Mouse (Mus musculus): ENCODE data around the gene Tecpr2. TPM values are rescaled to one million over a fixed set of nuclear protein-coding genes. Genes with fewer than 3 reads are reported as not detected.

Tecpr2 gene
- total and polyA plus RNA-seq, 3 experiments, result 3.6 to 5.2 (median 5.1) TPM

DNA sequence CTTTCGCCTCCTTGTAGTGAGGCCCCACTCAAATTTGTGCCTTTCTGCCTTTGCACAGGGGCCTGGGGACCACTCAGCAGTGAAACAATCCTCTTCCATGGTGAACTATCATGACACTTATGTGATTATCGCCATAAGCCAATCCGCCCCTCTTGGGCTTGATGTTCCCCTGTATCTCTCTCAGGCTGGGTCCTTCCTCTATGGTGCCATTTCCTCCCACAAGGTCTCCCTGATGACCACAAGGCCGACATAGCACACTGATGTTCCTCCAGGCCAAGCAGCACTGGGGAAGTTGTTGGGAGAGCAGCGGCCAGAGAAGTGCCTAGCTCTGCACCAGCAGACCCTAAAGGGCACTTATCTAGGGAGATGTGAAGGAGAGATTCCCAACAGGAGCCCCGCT lies 85.7 kb downstream of the Tecpr2 start:
- intact Hi-C loops (cut with DNase I), result no loop called here
- Histone ChIP-seq H3K4me3 (no peak overlapping the region), H3K79me2 (replicated peaks; ENCODE audit: control insufficient read depth, insufficient read depth, low read length) (peaks cover 5% of the 10 kb centered on the region; the same call in 1 of the 2 replicates), H3K27ac (peak overlapping the region; percentile 77), H3K4me1 (ENCODE audit: control insufficient read depth, insufficient read depth, low read length) (peaks cover 6% of the 10 kb centered on the region), H3K27me3 (ENCODE audit: control insufficient read depth, insufficient read depth, low read length) (no peaks in the 10 kb centered on the region), H3K9ac (ENCODE audit: low read depth, low read length) (no peak overlapping the region), H3K36me3 (ENCODE audit: control insufficient read depth, insufficient read depth, low read length) (peaks cover 4% of the 10 kb centered on the region; the same call in 1 of the 2 replicates)
- no peak for TF ChIP-seq EP300 (IDR thresholded peaks at IDR 0.05; ENCODE audit: insufficient read depth, low read depth, low read length)
- TF ChIP-seq POLR2A (IDR thresholded peaks at IDR 0.05; ENCODE audit: insufficient read depth, low read depth, low read length), result no peak
- no peak for TF ChIP-seq CTCF (IDR thresholded peaks at IDR 0.05)
- DNase-seq, result no peak
- 78% methylated on average over 6 of the region's 6 CpGs for WGBS

GRCm38 (mm10) chr12:110975385-110975784 lies 86.3 kb downstream of the Tecpr2 start:
- WGBS, result 71% methylated on average over 5 of the region's 5 CpGs
- no peak for TF ChIP-seq POLR2A (IDR thresholded peaks at IDR 0.05; ENCODE audit: insufficient read depth, low read depth, low read length)
- no peak for TF ChIP-seq CTCF (IDR thresholded peaks at IDR 0.05)
- 0 out of 2 replicates have a peak, but pooled peaks have one; percentile 4 for TF ChIP-seq EP300 (IDR thresholded peaks at IDR 0.05; ENCODE audit: insufficient read depth, low read depth, low read length)
- H3K27me3 ChIP-seq (ENCODE audit: control insufficient read depth, insufficient read depth, low read length), result no peaks in the 10 kb centered on the region
- no peak for DNase-seq
- H3K27ac ChIP-seq, result peak overlapping the region; percentile 77
- H3K9ac ChIP-seq (ENCODE audit: low read depth, low read length), result peak overlapping the region; percentile 27; the same call in 1 of the 2 replicates
- H3K79me2 ChIP-seq (replicated peaks; ENCODE audit: control insufficient read depth, insufficient read depth, low read length), result peaks cover 5% of the 10 kb centered on the region; the same call in 1 of the 2 replicates
- H3K4me1 ChIP-seq (ENCODE audit: control insufficient read depth, insufficient read depth, low read length), result peaks cover 6% of the 10 kb centered on the region
- H3K36me3 ChIP-seq (ENCODE audit: control insufficient read depth, insufficient read depth, low read length), result peaks cover 4% of the 10 kb centered on the region; the same call in 1 of the 2 replicates
- H3K4me3 ChIP-seq, result 0 out of 2 replicates have a peak overlapping the region, but pooled peaks have one; percentile 5
- intact Hi-C loops (cut with DNase I), result no loop called here

- Histone ChIP-seq H3K27me3 (ENCODE audit: control insufficient read depth, insufficient read depth, low read length) (no peaks in the 10 kb centered on the region), H3K27ac (peak overlapping the region; percentile 77), H3K36me3 (ENCODE audit: control insufficient read depth, insufficient read depth, low read length) (peaks cover 4% of the 10 kb centered on the region; the same call in 1 of the 2 replicates), H3K4me3 (0 out of 2 replicates have a peak overlapping the region, but pooled peaks have one; percentile 5), H3K4me1 (ENCODE audit: control insufficient read depth, insufficient read depth, low read length) (peaks cover 6% of the 10 kb centered on the region), H3K79me2 (replicated peaks; ENCODE audit: control insufficient read depth, insufficient read depth, low read length) (peaks cover 5% of the 10 kb centered on the region; the same call in 1 of the 2 replicates), H3K9ac (ENCODE audit: low read depth, low read length) (peak overlapping the region; percentile 27; the same call in 1 of the 2 replicates)
- intact Hi-C loops (cut with DNase I), result no loop called here
- 60% methylated on average over 4 of the region's 4 CpGs for WGBS
- peak; percentile 45 to 62 for DNase-seq
- no peak; the same call in 1 of the 2 replicates for TF ChIP-seq POLR2A (IDR thresholded peaks at IDR 0.05; ENCODE audit: insufficient read depth, low read depth, low read length)
- peak; percentile 98 for TF ChIP-seq EP300 (IDR thresholded peaks at IDR 0.05; ENCODE audit: insufficient read depth, low read depth, low read length)
These were observed 86.9 kb downstream of the Tecpr2 start for GRCm38 (mm10) chr12:110975838-110976468.

- peak in 1 of 2 experiments; percentile 20 for DNase-seq
- H3K4me3 ChIP-seq, result no peak overlapping the region
These were observed 87.7 kb downstream of the Tecpr2 start for GRCm38 (mm10) chr12:110976589-110977344.

GRCm38 (mm10) chr12:110977345-110977733 lies 88.3 kb downstream of the Tecpr2 start:
- DNase-seq, result no peak
- Histone ChIP-seq H3K27ac (peak overlapping the region; percentile 96), H3K9ac (ENCODE audit: low read depth, low read length) (no peak overlapping the region), H3K4me1 (ENCODE audit: control insufficient read depth, insufficient read depth, low read length) (peaks cover 6% of the 10 kb centered on the region), H3K27me3 (ENCODE audit: control insufficient read depth, insufficient read depth, low read length) (no peaks in the 10 kb centered on the region), H3K36me3 (ENCODE audit: control insufficient read depth, insufficient read depth, low read length) (peaks cover 4% of the 10 kb centered on the region; the same call in 1 of the 2 replicates), H3K4me3 (peak overlapping the region; percentile 82), H3K79me2 (replicated peaks; ENCODE audit: control insufficient read depth, insufficient read depth, low read length) (peaks cover 5% of the 10 kb centered on the region; the same call in 1 of the 2 replicates)
- TF ChIP-seq CTCF (IDR thresholded peaks at IDR 0.05) (no peak), EP300 (IDR thresholded peaks at IDR 0.05; ENCODE audit: insufficient read depth, low read depth, low read length) (no peak), POLR2A (IDR thresholded peaks at IDR 0.05; ENCODE audit: insufficient read depth, low read depth, low read length) (no peak)
- WGBS, result 91% methylated on average over 18 of the region's 18 CpGs
- intact Hi-C loops (cut with DNase I), result no loop called here

More at GRCm38 (mm10) chr12:110976589-110977344, 87.7 kb downstream of the Tecpr2 start:
- 88% methylated on average over 60 of the region's 60 CpGs for WGBS
- peak overlapping the region; percentile 17; the same call in 1 of the 2 replicates for H3K9ac ChIP-seq (ENCODE audit: low read depth, low read length)
- peak overlapping the region; percentile 77 for H3K27ac ChIP-seq
- H3K79me2 ChIP-seq (replicated peaks; ENCODE audit: control insufficient read depth, insufficient read depth, low read length), result peaks cover 5% of the 10 kb centered on the region; the same call in 1 of the 2 replicates
- H3K4me1 ChIP-seq (ENCODE audit: control insufficient read depth, insufficient read depth, low read length), result peaks cover 6% of the 10 kb centered on the region
- no peak for TF ChIP-seq CTCF (IDR thresholded peaks at IDR 0.05)
- H3K27me3 ChIP-seq (ENCODE audit: control insufficient read depth, insufficient read depth, low read length), result no peaks in the 10 kb centered on the region
- peaks cover 4% of the 10 kb centered on the region; the same call in 1 of the 2 replicates for H3K36me3 ChIP-seq (ENCODE audit: control insufficient read depth, insufficient read depth, low read length)
- intact Hi-C loops (cut with DNase I), result no loop called here

Measured in heart, adult 2 months (tissue).